Mouse (Mus musculus) inflammation-experienced regulatory T-cells (primary cell): ENCODE results near the gene Grin2b. TPM values are rescaled to one million over a fixed set of nuclear protein-coding genes. Genes with fewer than 3 reads are reported as not detected.

Experiments used
- polyA plus RNA-seq, 2 experiments: library from polyadenylated mRNA; unstranded; fragments of 100-300 nt; shearing (Covaris generic); gene quantifications; one replicate each; pipeline ENCODE4 v1.2.1; 2017

Grin2b gene
- polyA plus RNA-seq, result 1 to 10 TPM in 1 of 2 experiments, under 1 TPM in 1; 0.29 to 1.6 TPM

GRCm38 (mm10) chr6:136173191-136173896 is at the start of gene Grin2b:
TSS of gene Grin2b (minus strand) at chr6:136173511.

Other genes with a start within 250 kb of the Grin2b start
- gene Gm8994, start 154.0 kb upstream of the Grin2b start, polyA plus RNA-seq, result 1 to 10 TPM in 1 of 2 experiments, not detected in 1; 1.8 TPM
- gene E330021D16Rik, start 242.1 kb upstream of the Grin2b start, polyA plus RNA-seq, result 1 to 10 TPM; 1.8 to 2.3 TPM